Mouse (Mus musculus) lung, postnatal 0 days (tissue): ENCODE data around the gene Trpc3. TPM values are rescaled to one million over a fixed set of nuclear protein-coding genes. Genes with fewer than 3 reads are reported as not detected.

ENCODE experiments used
- ATAC-seq: fragments of 200-750 bp; cut with Nextera tagmentation; 2 replicates; pipeline ENCODE4 v1.8.0; 2017; ENCODE audit warnings: moderate library complexity
- DNase-seq: peaks from one replicate; pipeline ENCODE4 v3.0.0-alpha.2; 2016; ENCODE audit warnings: low spot score
- H3K27ac ChIP-seq: fragments of 300-500 bp; sonication (generic); 2 replicates; pipeline ENCODE4 v1.5.1; 2014; ENCODE audit warnings: antibody characterized with exemption, mild to moderate bottlenecking, low read length, mixed read lengths
- H3K27me3 ChIP-seq: fragments of 300-500 bp; sonication (generic); replicated peaks from 2 replicates; pipeline ENCODE4 v1.6.1; 2014; ENCODE audit warnings: low read length, mixed read lengths; ENCODE audit not compliant: insufficient read depth
- H3K36me3 ChIP-seq: fragments of 300-500 bp; sonication (generic); 2 replicates; pipeline ENCODE4 v1.6.1; 2014; ENCODE audit warnings: low read length, mixed read lengths; ENCODE audit not compliant: insufficient read depth
- H3K4me1 ChIP-seq: fragments of 300-500 bp; sonication (generic); 2 replicates; pipeline ENCODE4 v1.6.1; 2014; ENCODE audit warnings: antibody characterized with exemption, low read depth, low read length, mixed read lengths; ENCODE audit not compliant: insufficient read depth
- H3K4me2 ChIP-seq: fragments of 300-500 bp; sonication (generic); replicated peaks from 2 replicates; pipeline ENCODE4 v1.6.1; 2014; ENCODE audit warnings: low read depth, mild to moderate bottlenecking, low read length, moderate library complexity, mixed read lengths
- H3K4me3 ChIP-seq: fragments of 300-500 bp; sonication (generic); 2 replicates; pipeline ENCODE4 v1.5.1; 2014; ENCODE audit warnings: low read depth, low read length
- H3K9ac ChIP-seq: fragments of 300-500 bp; sonication (generic); replicated peaks from 2 replicates; pipeline ENCODE4 v1.6.1; 2014; ENCODE audit warnings: low read depth, mild to moderate bottlenecking
- H3K9me3 ChIP-seq: fragments of 300-500 bp; sonication (generic); 2 replicates; pipeline ENCODE4 v1.6.1; 2016; ENCODE audit warnings: low read length, mixed read lengths
- CTCF ChIP-seq: IDR thresholded peaks from 2 replicates; pipeline ENCODE4 v1.5.1; 2016; ENCODE audit warnings: antibody characterized with exemption, mild to moderate bottlenecking
- EP300 ChIP-seq: IDR thresholded peaks from 2 replicates; pipeline ENCODE4 v1.6.1; 2016; ENCODE audit warnings: antibody characterized with exemption, mild to moderate bottlenecking, control low read depth
- WGBS: fragments of 180-500 bp; shearing (Covaris S2); extraction: QIAGEN DNeasy Blood & Tissue Kit; methylation state at CpG from one replicate; pipeline ENCODE4 v1.1.7; 2014; 5-methylcytosine and 5-hydroxymethylcytosine counted together
- polyA plus RNA-seq: library from polyadenylated mRNA; unstranded; fragments of >200 nt; fragmentation: Nextera tagmentation; extraction: Ambion mirVana; gene quantifications from 2 replicates; pipeline ENCODE4 v1.2.1, GENCODE M21; 2015

The Trpc3 gene
- polyA plus RNA-seq, 1 experiment from 2014 or later, result 3.1 TPM

GRCm38 (mm10) chr3:36571361-36571826, 118.6 kb downstream of the Trpc3 start:
- no peaks in the 10 kb centered on the region for H3K36me3 ChIP-seq
- H3K4me3 ChIP-seq, result peak overlapping the region; percentile 69
- ATAC-seq (no peak; the same call in 1 of the 2 replicates), DNase-seq (no peak)
- H3K9me3 ChIP-seq, result no peaks in the 10 kb centered on the region
- no peaks in the 10 kb centered on the region for H3K27me3 ChIP-seq
- WGBS, result under 1% methylated on average over 44 of the region's 46 CpGs
- no peak for TF ChIP-seq CTCF
- no peak for TF ChIP-seq EP300
- peak overlapping the region; percentile 91 for H3K4me2 ChIP-seq
- H3K4me1 ChIP-seq, result peaks cover 8% of the 10 kb centered on the region; the same call in 1 of the 2 replicates
- H3K9ac ChIP-seq, result peak overlapping the region; percentile 12; the same call in 1 of the 2 replicates
- H3K27ac ChIP-seq, result no peak overlapping the region

Other genes with a start within 250 kb of the Trpc3 start
- 449 and 491 TPM in 2 replicates for gene Anxa5, start 214.3 kb downstream of the Trpc3 start, polyA plus RNA-seq
- gene 1810062G17Rik, start 214.2 kb downstream of the Trpc3 start, polyA plus RNA-seq, result 6.9 and 8.0 TPM in 2 replicates
- not detected in 2 replicates for gene Gm11549, start 168.4 kb downstream of the Trpc3 start, polyA plus RNA-seq
- 31.0 and 32.7 TPM in 2 replicates for gene Exosc9, start 137.6 kb downstream of the Trpc3 start, polyA plus RNA-seq
- gene Ccna2, start 118.0 kb downstream of the Trpc3 start, polyA plus RNA-seq, result 7.3 and 9.8 TPM in 2 replicates
- gene Bbs7, start 76.7 kb downstream of the Trpc3 start, polyA plus RNA-seq, result 8.0 and 8.8 TPM in 2 replicates
- 28.8 and 32.2 TPM in 2 replicates for gene 4932438A13Rik, start 172.9 kb upstream of the Trpc3 start, polyA plus RNA-seq